In the genomic region with DNA sequence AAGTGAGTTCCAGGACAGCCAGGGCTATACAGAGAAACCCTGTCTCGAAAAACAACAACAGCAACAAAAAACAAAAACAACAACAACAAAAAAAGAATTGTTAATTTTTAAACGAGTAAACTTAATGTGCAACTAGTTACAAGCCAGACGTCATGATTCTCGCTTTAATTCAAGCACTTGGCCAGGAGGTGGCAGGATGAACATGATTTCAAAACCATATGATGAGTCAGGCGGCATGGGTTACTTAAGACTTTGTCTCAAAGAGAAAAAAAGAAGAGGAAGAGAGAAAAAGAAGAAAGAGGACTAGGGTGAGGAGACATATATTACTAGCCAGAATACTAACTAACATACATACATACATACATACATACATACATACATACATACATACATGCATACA, we compare ENCODE assay signal across 9 mouse cellular contexts. TPM values are rescaled to one million over a fixed set of nuclear protein-coding genes. Genes with fewer than 3 reads are reported as not detected.
A peak's percentile ranks its signal among the peaks of the same experiment; 100 is the strongest.
DNase-seq lines count a peak whose midpoint lies in the region; ATAC-seq and TF ChIP-seq lines count a peak whose summit lies in the region.
"Had no signal": no experiment of that assay in that cellular context is flagged by ENCODE, and none has a peak within 500 bp of the region (broad histone marks: within the 10 kb centered on the region; RNA-seq: fewer than 3 reads in every experiment).

No protein-coding gene starts in this region.

- no peaks in the 10 kb centered on the region for H3K9me3 ChIP-seq in embryonic facial prominence, embryonic 14.5 days (ENCODE audit: control insufficient read depth, low read length)
- no peaks in the 10 kb centered on the region for H3K9me3 ChIP-seq in embryonic facial prominence, embryonic 10.5 days
- H3K9me3 ChIP-seq in liver, embryonic 11.5 days (ENCODE audit: control insufficient read depth, low read length): no peaks in the 10 kb centered on the region
- H3K9me3 ChIP-seq in lung, embryonic 14.5 days (ENCODE audit: low read depth, low read length): no peaks in the 10 kb centered on the region
- H3K9me3 ChIP-seq in hindbrain, embryonic 12.5 days (replicated peaks): no peaks in the 10 kb centered on the region
- H3K9me3 ChIP-seq: hindbrain, embryonic 15.5 days had no signal

- TF ChIP-seq CTCF in lung, embryonic 14.5 days (IDR thresholded peaks at IDR 0.05; ENCODE audit: low read depth): peak; percentile 38

- no peak overlapping the region for H3K9ac ChIP-seq in embryonic facial prominence, embryonic 14.5 days (ENCODE audit: low read depth, low read length)
- H3K9ac ChIP-seq in liver, embryonic 11.5 days (ENCODE audit: low read depth, low read length): no peak overlapping the region
- H3K9ac ChIP-seq in lung, embryonic 14.5 days: no peak overlapping the region
- H3K9ac ChIP-seq in hindbrain, embryonic 12.5 days: no peak overlapping the region
- H3K9ac ChIP-seq: hindbrain, embryonic 15.5 days had no signal

- no peaks in the 10 kb centered on the region for H3K27me3 ChIP-seq in embryonic facial prominence, embryonic 14.5 days (replicated peaks; ENCODE audit: control insufficient read depth, insufficient read depth, low read length)
- no peaks in the 10 kb centered on the region for H3K27me3 ChIP-seq in embryonic facial prominence, embryonic 10.5 days (replicated peaks; ENCODE audit: low read depth, poor library complexity, severe bottlenecking)
- no peaks in the 10 kb centered on the region for H3K27me3 ChIP-seq in liver, embryonic 11.5 days (replicated peaks; ENCODE audit: control insufficient read depth, insufficient read depth, low read length)
- no peaks in the 10 kb centered on the region for H3K27me3 ChIP-seq in lung, embryonic 14.5 days (ENCODE audit: insufficient read depth, low read length)
- H3K27me3 ChIP-seq in hindbrain, embryonic 12.5 days: no peaks in the 10 kb centered on the region
- H3K27me3 ChIP-seq: hindbrain, embryonic 15.5 days had no signal

- H3K36me3 ChIP-seq in embryonic facial prominence, embryonic 14.5 days (ENCODE audit: control insufficient read depth, insufficient read depth, low read length): 0 out of 2 replicates have a peak, but pooled peaks cover 2% of the 10 kb centered on the region
- H3K36me3 ChIP-seq in embryonic facial prominence, embryonic 10.5 days (replicated peaks): peaks cover 2% of the 10 kb centered on the region; the same call in 1 of the 2 replicates
- no peaks in the 10 kb centered on the region for H3K36me3 ChIP-seq in liver, embryonic 11.5 days (ENCODE audit: control insufficient read depth, insufficient read depth, low read length)
- no peaks in the 10 kb centered on the region for H3K36me3 ChIP-seq in lung, embryonic 14.5 days (ENCODE audit: insufficient read depth)
- no peaks in the 10 kb centered on the region for H3K36me3 ChIP-seq in hindbrain, embryonic 12.5 days
- H3K36me3 ChIP-seq: hindbrain, embryonic 15.5 days had no signal

- no peak overlapping the region for H3K4me3 ChIP-seq in embryonic facial prominence, embryonic 14.5 days (ENCODE audit: low read depth, low read length)
- H3K4me3 ChIP-seq in embryonic facial prominence, embryonic 10.5 days: no peak overlapping the region
- H3K4me3 ChIP-seq in liver, embryonic 11.5 days (ENCODE audit: low read depth, low read length): no peak overlapping the region
- H3K4me3 ChIP-seq in lung, embryonic 14.5 days (ENCODE audit: low read depth, low read length): no peak overlapping the region
- H3K4me3 ChIP-seq in hindbrain, embryonic 12.5 days: no peak overlapping the region
- H3K4me3 ChIP-seq: hindbrain, embryonic 15.5 days had no signal

- DNase-seq in embryonic facial prominence, embryonic 14.5 days (ENCODE audit: low spot score): peak; percentile 26
- no peak for DNase-seq in embryonic facial prominence, embryonic 10.5 days (ENCODE audit: low spot score)
- DNase-seq in liver: peak; percentile 7
- no peak for DNase-seq in liver, embryonic 11.5 days (ENCODE audit: low spot score)
- peak; percentile 54 for DNase-seq in lung, embryonic 14.5 days
- no peak for DNase-seq in neural tube, embryonic 10.5 days (ENCODE audit: extremely low spot score, low spot score)

- no peak overlapping the region for H3K4me2 ChIP-seq in embryonic facial prominence, embryonic 14.5 days (ENCODE audit: low read depth, low read length)
- no peak overlapping the region for H3K4me2 ChIP-seq in liver, embryonic 11.5 days
- H3K4me2 ChIP-seq in lung, embryonic 14.5 days: no peak overlapping the region
- no peak overlapping the region for H3K4me2 ChIP-seq in hindbrain, embryonic 12.5 days (replicated peaks)
- H3K4me2 ChIP-seq: hindbrain, embryonic 15.5 days had no signal

- no peak overlapping the region for H3K27ac ChIP-seq in embryonic facial prominence, embryonic 14.5 days (replicated peaks; ENCODE audit: low read depth, low read length)
- H3K27ac ChIP-seq in embryonic facial prominence, embryonic 10.5 days (replicated peaks): no peak overlapping the region
- no peak overlapping the region for H3K27ac ChIP-seq in liver, embryonic 11.5 days (ENCODE audit: low read depth, low read length)
- H3K27ac ChIP-seq in lung, embryonic 14.5 days (ENCODE audit: low read depth): no peak overlapping the region
- H3K27ac ChIP-seq in hindbrain, embryonic 12.5 days: no peak overlapping the region
- H3K27ac ChIP-seq: hindbrain, embryonic 15.5 days had no signal

- WGBS in embryonic facial prominence, embryonic 14.5 days: 84% methylated on average over 5 of the region's 5 CpGs
- 88% methylated on average over 5 of the region's 5 CpGs for WGBS in embryonic facial prominence, embryonic 10.5 days
- WGBS in liver, embryonic 11.5 days: 89% methylated on average over 5 of the region's 5 CpGs
- 86% methylated on average over 5 of the region's 5 CpGs for WGBS in lung, embryonic 14.5 days
- 93% methylated on average over 5 of the region's 5 CpGs for WGBS in hindbrain, embryonic 12.5 days

- no peaks in the 10 kb centered on the region for H3K4me1 ChIP-seq in embryonic facial prominence, embryonic 14.5 days (ENCODE audit: control insufficient read depth, insufficient read depth, low read length)
- H3K4me1 ChIP-seq in embryonic facial prominence, embryonic 10.5 days: no peaks in the 10 kb centered on the region
- no peaks in the 10 kb centered on the region for H3K4me1 ChIP-seq in liver, embryonic 11.5 days (replicated peaks; ENCODE audit: control insufficient read depth, insufficient read depth, low read length)
- H3K4me1 ChIP-seq in lung, embryonic 14.5 days (ENCODE audit: insufficient read depth): no peaks in the 10 kb centered on the region
- no peaks in the 10 kb centered on the region for H3K4me1 ChIP-seq in hindbrain, embryonic 12.5 days
- H3K4me1 ChIP-seq: hindbrain, embryonic 15.5 days had no signal

- no peak for ATAC-seq in embryonic facial prominence, embryonic 14.5 days (ENCODE audit: low read depth)
- no peak for ATAC-seq in liver, embryonic 11.5 days (replicated peaks; ENCODE audit: low FRiP score)
- ATAC-seq in activated CD4-positive, CD25-positive, alpha-beta regulatory T cell, adult 4 months: peak; percentile 76
- no peak for ATAC-seq in lung, embryonic 14.5 days (ENCODE audit: insufficient read depth)
- no peak for ATAC-seq in hindbrain, embryonic 12.5 days (ENCODE audit: low FRiP score)

RNA-seq across cellular contexts. Expression of a gene that starts 40.1 kb away (rescaled TPM):
- polyA plus RNA-seq in embryonic facial prominence, embryonic 14.5 days (2014; fragmentation: Nextera tagmentation; extraction: Ambion mirVana): 24.0 and 27.1 TPM in 2 replicates
- 38.7 and 39.6 TPM in 2 replicates for polyA plus RNA-seq in embryonic facial prominence, embryonic 10.5 days (2016; fragmentation: Nextera tagmentation; extraction: Ambion mirVana)
- 27.2 and 31.3 TPM in 2 replicates for polyA plus RNA-seq in liver, embryonic 11.5 days (2014; fragmentation: Nextera tagmentation; extraction: Ambion mirVana)
- 100 to 1,000 TPM; 180 to 208 TPM for polyA plus RNA-seq in activated CD4-positive, CD25-positive, alpha-beta regulatory T cell, adult 4 months (2017; shearing (Covaris generic))
- 33.2 TPM in 2 replicates for polyA plus RNA-seq in lung, embryonic 14.5 days (2014; fragmentation: Nextera tagmentation; extraction: Ambion mirVana)
- polyA plus RNA-seq in hindbrain, embryonic 12.5 days (2016; fragmentation: Nextera tagmentation; extraction: Ambion mirVana): 38.6 and 41.7 TPM in 2 replicates

Comparison
In these comparisons a context has a peak if more than half of its experiments do, and no peak if none do; other contexts are left out.
1. DNase-seq: peak in embryonic facial prominence, embryonic 14.5 days (single experiment), liver (single experiment) and lung, embryonic 14.5 days (single experiment); none in embryonic facial prominence, embryonic 10.5 days (single experiment), liver, embryonic 11.5 days (single experiment) and neural tube, embryonic 10.5 days (single experiment).